Mouse (Mus musculus): Measurements from ENCODE around the gene Plekha6.
A peak's percentile ranks its signal among the peaks of the same experiment; 100 is the strongest.

Gene Plekha6

DNA sequence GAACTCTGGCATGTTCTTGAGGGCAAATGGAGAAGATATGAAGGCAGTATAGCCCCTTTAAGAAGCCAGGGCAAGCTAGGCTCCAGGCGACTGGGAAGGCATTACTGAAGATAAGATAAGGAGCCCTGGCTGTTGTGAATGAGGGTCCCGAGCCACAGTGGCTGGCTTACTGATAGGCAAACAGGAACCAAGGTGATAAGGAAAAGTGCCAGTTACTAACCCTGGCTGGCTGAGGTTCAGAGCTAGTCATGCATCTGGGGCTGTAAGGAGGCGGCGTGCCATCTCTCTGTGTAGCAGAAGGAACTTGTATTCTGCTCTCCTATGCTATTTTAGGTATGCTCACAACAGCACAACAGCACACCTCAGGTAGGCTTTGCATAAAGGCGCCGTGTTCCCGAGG, 80.7 kb downstream of the Plekha6 start:
- DNase-seq (ENCODE audit: low read depth, low spot score), result no peak

DNA sequence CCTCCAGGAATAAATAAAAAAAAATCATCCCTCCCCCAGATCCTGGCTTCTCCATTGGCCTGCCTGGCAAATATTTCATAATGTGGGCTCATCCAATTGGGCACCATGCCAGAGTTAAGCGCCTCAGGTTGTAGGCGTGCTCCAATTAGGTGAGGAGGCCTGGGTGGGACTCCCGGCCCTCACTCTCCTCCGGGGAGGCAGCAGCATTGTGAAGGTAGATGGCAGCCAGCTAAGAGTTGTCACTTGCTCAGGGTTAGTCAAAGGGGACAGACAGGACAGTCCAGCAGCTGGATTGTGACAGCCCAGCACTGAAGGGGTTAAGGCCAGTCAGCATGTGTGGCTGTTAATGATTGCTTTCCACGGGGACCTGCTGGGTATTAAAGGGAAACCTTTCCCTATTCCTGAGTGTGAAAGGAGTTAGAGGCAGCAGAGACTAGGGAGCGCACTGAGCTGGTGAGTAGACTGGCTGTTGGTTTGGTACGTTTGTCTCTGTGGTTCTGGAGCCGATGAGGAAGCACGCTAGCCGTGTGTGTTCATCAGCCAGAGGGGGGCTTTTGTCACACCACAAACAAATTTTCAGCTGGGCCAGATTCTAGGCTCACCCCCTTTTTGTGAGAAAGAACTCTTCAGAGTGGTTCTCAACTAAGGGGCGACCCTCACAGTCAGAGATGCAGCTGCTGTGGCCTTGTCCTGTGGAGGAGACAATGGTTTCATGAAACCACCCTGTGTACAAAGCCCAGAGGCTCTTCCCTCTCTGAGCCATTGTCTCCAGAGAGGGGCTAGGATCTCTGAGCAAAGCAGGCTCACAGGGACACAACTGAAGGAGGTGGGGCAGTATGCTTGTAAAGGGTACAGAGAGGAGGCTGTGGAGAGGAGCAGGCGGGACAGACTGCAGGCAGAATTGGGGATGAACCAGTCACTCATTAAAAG, 81.9 kb downstream of the Plekha6 start:
- peak; percentile 41 for DNase-seq (ENCODE audit: low read depth, low spot score)

DNA sequence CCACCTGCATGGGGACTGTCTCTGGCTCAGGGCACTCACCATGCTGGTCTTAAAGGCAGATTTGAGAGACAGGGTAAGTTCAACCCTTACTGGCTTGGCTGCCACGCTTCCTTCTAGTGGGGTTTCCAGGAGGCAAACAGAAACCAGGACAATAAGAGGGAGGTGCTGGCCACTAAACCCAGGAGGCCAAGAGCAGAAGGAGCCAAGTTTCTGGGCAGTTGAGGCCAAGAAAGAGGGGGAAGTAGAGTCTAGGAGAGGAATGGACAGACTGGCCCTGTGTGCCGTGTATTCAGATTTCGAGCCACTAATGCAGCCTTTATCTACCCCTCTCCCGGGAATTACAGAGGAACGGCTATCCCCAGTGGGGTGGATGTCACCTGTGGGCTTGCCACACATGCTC, 83.2 kb downstream of the Plekha6 start:
- no peak for DNase-seq (ENCODE audit: low read depth, low spot score)

DNA sequence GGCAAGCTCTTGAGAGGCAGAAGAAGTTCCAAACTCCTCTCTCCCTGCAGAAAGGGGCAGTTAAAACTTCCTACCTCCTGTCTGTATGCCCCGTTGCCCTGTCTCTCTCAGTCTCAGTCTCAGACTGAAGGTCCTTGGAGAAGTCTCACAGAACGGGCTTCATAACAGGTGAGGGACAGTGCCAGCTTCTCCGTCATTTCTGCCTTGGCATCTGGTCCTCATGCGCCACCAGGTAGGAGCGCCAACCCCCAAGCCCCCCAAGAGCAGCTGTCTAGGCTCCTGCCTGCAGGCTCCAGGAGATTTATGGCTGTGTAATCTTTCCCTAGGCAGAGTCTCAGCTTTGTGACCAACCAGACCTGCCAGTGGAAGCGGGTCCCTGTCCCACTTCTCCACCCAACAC, 86.8 kb downstream of the Plekha6 start:
- no peak for DNase-seq (ENCODE audit: low read depth, low spot score)

DNA sequence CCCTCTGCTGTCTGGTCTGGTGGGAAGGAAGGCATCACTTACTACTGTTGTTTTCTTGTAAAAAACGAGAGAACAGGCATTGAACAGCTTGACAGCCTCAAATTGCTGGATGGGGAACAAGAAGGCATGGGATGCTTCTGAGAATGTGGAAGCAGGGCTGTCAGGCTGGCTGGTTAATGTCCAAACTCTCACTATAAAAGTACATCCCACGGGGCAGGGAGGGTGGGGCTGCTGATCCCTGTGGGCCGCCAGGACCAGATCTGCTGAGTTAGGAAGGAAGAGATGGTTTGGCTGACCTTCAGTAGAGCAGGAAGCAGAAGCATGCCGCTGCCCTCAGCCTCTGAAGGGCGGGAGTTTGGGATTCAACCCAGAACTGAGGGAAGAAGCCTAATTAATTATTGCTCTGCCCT, 87.6 kb downstream of the Plekha6 start:
- DNase-seq (ENCODE audit: low read depth, low spot score), result no peak

DNA sequence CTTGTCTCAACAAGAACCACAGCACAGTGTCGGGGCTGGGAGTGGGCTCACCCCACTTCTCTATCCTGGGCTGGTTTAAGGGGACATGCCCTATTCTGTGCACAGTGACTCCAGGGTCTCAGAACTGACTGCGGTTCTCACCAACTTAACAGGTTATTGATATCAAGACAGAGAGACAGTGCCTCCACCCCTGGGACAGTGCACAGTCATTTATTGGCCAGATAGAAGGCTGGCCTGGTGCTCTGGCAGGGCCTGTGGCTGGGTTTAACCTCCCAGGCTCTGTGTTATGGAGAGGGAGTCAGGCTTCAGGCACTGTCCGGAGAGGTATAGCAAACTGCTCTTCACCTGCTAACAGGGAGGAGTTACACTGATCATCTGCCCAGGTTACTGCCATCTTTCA, 88.2 kb downstream of the Plekha6 start:
- DNase-seq (ENCODE audit: low read depth, low spot score), result no peak

DNA sequence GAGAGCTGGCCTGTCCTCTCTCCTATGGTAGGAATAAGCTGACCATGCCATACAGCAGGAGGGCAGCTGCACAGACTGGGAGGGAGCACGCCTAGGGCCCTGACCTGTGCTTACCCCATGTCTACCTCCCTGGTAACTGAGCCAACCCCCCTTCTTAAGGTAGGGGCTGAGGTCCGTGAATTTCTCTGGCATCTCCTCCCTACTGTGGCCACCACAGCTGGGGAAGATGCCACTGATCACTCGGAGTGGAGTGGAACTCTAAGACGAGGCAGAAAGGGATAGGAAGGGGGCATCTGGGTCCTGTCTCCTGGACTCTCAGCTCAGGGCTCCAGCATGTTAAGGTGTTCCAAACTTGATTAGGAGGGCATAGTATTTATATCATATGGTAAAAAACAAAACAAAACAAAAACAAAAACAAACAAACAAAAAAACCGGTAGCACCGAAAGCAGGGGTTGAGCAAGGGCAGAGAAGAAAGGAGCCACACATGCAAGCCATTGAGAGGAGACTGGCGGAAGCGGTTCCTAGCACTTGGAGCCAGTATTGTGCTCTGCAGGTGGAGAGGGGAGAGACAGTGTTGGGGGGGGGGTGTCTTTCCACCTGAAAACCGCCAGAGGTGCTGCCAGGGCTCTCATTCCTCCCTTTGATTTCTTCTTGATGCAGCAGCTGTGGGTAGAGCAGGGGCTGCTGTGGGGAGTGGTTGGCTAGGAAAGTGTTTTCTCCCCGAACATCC, 89.0 kb downstream of the Plekha6 start:
- no peak for DNase-seq (ENCODE audit: low read depth, low spot score)

DNA sequence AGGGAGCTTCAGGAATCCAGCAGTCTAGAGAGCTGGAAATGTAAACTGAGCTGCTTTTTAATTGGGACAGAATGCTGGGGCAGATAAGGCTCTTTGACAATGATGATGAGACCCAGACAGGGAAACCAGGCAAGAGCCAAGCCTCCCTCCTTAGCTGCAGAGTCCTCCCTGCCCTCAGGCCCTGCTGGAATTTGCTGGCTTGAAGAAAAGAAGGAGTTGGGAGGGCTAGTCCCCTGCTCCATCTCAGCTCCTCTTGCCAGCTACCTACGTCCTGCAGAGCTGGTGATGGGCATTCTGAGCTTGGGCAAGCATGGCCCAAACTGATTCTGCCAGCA, 89.5 kb downstream of the Plekha6 start:
- DNase-seq (ENCODE audit: low read depth, low spot score), result no peak

DNA sequence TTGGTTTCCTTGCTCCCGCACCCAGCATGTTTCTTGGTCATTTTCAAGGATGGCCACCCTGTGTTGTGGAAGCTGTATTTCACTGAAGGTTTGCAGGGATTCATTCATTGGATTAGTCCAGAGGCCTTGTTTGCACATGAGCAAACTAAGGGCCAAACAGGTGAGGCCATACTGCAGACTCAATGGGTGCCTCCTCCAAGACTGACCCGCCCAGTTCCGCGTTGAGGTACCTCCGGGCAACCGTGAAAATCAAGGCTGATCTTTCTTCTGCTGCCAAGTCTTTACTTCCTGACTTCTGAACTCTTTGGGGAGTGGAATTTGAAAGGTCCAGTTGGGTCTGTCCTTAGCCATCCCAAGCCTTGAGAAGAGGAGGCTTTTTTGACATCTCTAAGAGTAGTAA, 90.2 kb downstream of the Plekha6 start:
- no peak for DNase-seq (ENCODE audit: low read depth, low spot score)

DNA sequence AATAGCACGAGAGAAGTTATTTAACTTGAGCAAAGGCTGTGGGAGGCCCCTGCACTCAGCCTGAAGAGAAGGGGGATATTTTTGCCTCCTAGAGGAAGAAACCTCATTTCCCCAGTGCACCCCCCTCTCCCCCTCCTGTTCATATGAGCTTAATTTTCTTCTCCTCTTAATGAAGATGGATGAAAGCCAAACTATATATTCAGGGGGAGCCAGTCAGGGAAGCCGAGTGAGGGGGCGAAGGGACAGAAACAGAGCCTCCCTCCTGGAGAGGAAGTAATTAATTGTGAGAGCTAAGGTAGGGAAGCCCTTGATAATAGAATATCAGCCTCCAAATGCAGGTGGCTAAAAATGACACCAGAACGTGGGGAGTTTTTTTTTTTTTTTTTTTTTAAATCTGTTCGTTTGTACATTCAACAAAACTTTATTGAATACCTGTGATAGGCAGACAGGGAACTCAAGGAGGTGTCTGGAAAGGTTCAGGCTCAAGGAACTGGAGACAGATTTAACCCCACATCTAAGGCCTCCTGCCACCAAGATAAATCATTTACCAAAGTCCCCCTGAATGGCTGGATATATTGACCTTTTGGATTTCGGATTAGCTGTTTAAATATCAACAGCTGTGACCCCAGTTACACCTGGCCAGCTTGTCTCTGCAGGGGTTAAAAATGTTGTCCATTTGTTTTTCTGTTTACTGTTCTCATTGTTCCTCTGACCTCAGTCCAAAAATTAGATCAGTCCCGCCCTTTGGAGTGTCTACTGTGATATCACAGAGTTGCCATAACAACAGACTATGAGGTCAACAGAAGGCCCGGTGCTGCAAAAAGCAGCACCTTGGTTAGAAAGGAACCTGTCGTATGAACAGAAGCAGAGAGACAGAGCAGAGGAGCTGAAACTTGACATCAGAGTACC, 91.1 kb downstream of the Plekha6 start:
- no peak for DNase-seq (ENCODE audit: low read depth, low spot score)

DNA sequence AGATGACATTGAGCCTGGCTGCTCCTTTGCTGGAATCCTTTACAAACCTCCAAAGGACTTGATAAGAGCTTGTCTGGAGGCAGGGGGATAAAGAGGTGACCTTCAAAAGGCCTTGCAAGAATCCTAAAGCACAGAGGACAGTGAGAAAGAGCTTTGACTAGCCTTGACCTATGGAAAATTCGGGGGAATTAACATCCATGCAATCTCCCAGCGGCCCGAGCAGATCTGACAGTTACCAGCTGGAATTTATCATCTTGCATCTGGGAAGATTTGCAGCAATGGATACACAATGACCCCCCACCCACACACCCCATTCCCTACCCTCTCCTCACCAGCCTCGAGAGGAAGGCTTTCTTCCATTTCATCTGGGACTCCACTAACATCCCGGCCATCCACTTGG, 91.8 kb downstream of the Plekha6 start:
- DNase-seq (ENCODE audit: low read depth, low spot score), result no peak

DNA sequence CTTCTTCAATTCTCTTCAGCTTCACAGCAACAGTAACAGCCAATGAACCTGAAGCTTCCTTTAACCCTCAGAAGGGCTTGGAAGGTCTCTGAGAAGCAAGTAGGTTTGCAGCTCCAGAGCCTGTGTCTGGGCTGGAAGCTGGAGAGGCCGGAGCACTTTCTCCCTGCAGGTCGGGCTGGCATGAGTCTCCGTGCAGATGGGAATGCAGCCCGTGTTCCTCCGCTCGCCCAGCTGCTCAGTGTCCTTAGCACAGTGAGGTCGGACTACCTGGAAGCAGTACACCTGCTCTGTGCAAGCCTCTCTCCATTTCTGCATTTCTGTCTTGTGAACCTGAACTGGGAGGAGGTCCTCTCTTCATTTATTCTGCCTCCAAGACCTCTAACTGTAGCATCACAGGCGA, 92.3 kb downstream of the Plekha6 start:
- no peak for DNase-seq (ENCODE audit: low read depth, low spot score)

DNA sequence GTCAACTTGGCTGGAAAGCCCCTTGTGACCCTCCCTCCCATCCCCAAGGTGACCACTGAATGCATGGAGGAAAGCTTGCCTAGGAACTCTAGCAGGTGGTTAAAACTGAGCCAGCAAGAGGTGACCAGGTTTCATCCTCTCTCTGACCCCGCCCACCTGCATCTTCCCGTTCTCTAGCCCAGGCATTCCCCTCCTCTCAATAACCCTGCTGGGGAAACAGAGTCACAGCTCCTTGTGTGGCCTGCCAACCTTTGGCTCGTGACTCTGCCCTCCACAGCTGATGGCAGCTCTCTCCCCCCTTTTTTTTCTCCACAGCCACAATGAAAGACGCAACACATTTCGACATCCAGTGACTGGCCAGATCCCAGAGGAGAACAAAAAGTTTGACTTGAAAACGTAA, 94.7 kb downstream of the Plekha6 start:
- no peak for DNase-seq (ENCODE audit: low read depth, low spot score)

DNA sequence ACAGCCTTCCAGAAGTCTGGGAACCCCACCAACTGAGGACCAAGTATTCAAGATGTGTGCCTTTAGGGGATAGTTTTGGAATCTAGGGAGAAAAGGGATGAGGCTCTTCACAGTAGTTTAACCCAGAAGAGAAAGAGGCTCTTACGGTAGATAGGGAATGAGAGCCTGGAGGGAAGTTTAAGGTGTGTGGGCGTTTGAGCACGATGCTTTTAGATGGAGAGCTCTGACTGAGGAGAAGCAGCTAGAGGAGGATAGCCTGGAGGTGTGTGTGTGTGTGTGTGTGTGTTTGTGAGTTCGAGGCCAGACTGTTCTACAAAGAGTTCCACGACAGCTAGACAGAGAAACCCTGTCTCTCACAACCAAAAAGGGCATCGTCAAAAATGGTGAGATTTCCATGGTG, 98.6 kb downstream of the Plekha6 start:
- DNase-seq (ENCODE audit: low read depth, low spot score), result no peak

DNA sequence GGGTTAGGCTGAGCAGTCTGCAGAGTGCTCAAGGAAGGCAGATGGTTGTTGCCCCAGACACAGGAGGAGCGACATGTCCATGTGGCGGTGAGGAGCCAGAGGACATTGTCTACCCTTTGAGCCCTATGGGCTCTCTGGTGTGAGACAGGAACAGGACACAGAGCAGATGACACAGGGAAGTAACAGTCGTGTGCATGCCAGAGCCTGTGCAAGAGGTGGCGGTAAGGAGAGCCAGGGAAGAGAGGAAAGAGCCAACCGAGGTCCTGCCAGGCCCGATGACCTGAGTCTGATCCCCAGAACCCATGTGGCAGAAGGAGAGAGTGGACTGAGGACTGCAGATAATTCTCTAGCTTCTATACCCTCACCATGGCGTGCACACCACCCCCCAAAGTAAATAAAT, 99.1 kb downstream of the Plekha6 start:
- no peak for DNase-seq (ENCODE audit: low read depth, low spot score)

DNA sequence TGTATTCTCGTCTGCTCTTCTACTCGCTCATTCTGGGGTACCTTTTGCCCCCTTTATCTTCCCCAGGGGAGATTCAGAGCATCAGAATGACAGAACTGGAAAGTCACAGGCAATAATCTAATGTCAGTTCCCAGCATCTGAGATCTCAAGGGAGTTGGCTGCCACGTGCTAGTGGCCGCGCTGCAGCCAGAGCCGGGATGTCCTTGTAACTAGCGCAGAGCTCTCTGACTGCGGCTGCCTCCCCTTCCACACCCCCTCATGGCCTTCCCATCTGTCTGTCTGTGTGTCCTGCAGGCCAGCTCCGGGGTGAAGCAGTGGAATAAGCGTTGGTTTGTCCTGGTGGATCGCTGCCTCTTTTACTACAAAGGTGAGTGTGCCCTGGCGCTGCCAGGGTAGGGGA, 100.4 kb downstream of the Plekha6 start:
- no peak for DNase-seq (ENCODE audit: low read depth, low spot score)

DNA sequence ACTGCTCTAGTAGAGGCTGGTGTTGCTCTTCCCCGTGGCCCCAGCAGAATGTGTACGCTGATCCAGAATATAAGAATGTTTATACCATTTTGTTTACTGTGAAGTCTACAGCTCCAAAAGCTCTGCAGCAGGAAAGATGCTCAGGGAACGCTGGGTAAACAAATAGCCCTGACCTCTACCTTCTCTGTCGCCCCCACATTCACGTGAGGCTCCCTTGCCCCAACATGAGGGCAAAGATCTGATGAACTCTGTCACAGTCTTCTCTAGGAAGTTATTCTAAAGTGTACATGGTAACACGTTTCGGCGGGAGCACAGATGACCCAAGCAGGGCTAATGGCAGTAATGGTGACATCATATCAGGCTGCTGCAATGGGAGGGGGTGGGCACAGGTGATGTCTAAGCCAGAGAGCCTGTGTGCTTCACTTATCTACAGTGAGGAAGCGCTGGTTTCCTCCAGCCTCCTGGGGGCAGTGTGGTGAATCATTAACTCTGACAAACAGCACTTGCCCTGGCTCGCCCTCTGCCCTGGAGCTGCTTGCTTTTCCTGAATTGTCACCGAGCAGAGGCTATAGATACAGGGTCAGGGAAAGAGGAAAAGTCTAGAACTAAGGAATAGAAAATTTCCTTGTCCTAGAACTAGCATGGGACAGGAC, 101.2 kb downstream of the Plekha6 start:
- DNase-seq (ENCODE audit: low read depth, low spot score), result no peak

DNA sequence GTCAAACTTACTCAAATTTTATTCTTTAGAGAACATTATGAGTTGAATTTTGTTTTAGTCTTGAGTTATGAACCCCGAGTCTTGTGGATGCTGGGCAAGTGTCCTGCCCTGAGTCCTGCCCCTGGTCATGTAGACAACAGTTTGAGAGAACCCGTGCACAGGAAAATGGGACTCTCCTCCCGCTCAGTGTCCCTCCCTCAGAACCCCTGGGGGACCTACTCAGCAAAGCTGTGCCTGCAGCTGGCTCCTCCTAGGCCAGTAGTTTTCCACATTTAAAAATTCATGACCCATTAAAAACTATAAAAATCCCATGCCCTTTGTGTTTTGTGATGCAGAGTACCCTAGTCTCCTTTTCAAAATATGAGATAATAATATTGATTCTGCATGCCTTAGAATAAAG, 103.1 kb downstream of the Plekha6 start:
- no peak for DNase-seq (ENCODE audit: low read depth, low spot score)

DNA sequence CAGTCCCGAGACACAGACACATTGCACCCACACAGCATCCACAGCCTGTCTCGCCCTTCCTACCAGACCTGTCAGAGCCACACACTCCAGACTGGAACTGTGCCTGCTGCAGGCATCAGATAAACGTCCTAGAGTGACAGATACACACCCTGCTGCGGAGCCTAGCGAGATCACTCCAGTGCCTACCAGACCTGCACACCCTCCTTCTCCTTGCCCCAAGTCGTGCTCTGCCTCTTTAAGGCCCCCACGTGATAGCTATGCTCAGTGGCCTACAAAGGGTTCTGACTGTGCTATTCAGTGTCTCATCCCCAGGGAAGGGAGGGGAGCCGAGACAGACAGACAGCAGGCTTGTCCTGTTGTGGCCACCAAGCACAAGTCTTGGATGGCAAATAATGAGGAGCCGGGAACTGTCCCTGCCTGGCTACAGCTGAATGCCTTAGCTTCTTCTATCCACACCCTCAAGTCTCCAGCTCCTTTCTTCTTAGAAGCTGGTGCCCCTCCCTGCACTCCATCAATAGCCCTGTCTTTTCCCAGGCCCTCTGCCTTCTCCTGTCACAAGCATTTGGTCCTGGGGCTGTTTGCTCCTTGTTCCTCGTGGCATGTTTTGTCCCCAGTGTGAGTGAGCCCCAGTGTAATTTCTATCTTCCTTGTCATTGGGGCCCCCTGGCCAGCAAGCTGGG, 103.9 kb downstream of the Plekha6 start:
- DNase-seq (ENCODE audit: low read depth, low spot score), result no peak

DNA sequence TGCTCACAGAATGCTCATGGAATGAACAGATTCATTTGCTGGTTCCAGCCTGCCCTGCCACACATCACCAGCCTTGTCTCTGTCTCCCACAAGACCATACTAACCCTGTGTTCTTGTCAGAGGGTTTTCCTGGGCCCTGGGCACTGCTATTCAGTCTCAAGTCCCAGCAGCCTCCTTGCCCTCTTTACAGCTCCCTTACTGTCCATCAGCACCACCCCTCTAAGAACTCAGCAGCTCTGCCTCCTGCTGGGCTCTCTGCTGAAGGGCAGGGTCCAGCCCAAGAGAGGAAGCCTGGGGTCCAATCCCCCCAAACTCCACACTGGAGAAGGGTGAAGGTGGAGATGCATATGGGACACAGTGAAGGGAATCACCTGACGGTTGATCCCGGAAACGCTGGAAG, 104.5 kb downstream of the Plekha6 start:
- DNase-seq (ENCODE audit: low read depth, low spot score), result no peak

DNA sequence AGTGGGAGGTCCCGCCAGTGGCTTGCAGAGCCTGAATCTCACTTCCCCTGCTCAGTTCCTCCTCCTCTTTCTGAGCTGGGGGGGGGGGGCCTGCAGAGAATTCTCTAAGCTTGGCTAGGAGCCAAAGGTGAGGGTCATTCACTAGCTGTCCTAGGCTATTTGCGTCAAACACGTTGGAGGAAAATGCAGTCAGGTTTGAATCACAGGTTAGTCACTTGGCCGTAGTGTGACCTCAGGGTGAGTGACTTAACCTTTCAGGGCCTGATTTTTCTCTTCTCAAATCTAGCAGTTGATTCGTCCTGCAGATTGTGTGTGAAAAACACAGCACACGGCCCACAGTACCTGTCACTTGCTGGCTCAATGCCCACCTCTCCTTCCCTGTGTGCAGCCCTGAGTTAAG, 106.3 kb downstream of the Plekha6 start:
- no peak for DNase-seq (ENCODE audit: low read depth, low spot score)

Measured in retina, postnatal 7 days (tissue).